26 mouse cellular contexts compared by ENCODE assay signal in the genomic region with DNA sequence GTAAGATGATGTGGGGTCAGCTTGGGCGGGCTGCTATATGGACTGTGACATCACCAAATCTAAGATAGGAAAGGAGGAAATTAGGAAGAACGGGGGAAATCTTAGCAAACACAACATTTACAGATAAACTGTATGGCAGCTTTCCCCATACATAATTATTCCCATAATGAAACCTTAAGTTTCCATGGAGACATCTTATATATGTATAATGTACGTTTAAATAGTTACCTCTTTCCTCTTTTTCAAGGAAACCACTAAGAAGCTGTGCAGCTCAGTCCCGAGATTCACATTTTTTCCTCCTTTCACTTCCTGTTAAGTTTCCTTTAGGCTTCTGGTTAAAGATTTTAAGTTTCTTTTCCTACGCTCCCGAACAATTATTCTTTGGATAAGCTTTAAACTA.
"Had no signal": no experiment of that assay in that cellular context is flagged by ENCODE, and none has a peak within 500 bp of the region (broad histone marks: within the 10 kb centered on the region; RNA-seq: fewer than 3 reads in every experiment).

No protein-coding gene starts in this region.

- H3K9me3 ChIP-seq: heart, embryonic 15.5 days; hindbrain, embryonic 13.5 days; hindbrain, embryonic 15.5 days; kidney, embryonic 15.5 days; liver, embryonic 13.5 days had no signal

- DNase-seq: gastrocnemius, adult 2 months; gastrocnemius, postnatal 10 days; gastrocnemius, postnatal 25 days; heart, adult 11 months; heart, adult 2 months; heart, postnatal 14 days; heart, postnatal 36 days; kidney, adult 11 months; kidney, adult 2 months; kidney, adult 9 months; kidney, postnatal 14 days; kidney, postnatal 36 days; liver; liver, embryonic 13.5 days had no signal

- ATAC-seq: hindbrain, postnatal 0 days; intestine, embryonic 16.5 days had no signal

- H3K4me2 ChIP-seq: heart, embryonic 11.5 days; heart, embryonic 13.5 days; heart, embryonic 15.5 days; hindbrain, embryonic 13.5 days; hindbrain, embryonic 15.5 days; kidney, embryonic 15.5 days; liver, embryonic 11.5 days; liver, embryonic 13.5 days had no signal

- H3K4me3 ChIP-seq: gastrocnemius, adult 2 months; heart, adult 2 months; heart, embryonic 13.5 days; heart, embryonic 15.5 days; hindbrain, embryonic 13.5 days; hindbrain, embryonic 15.5 days; kidney, embryonic 15.5 days; layer of hippocampus, adult 2 months; left cerebral cortex, adult 2 months; liver, embryonic 13.5 days had no signal

- H3K9ac ChIP-seq: heart, embryonic 13.5 days; heart, embryonic 15.5 days; hindbrain, embryonic 13.5 days; hindbrain, embryonic 15.5 days; kidney, embryonic 15.5 days; liver, embryonic 13.5 days had no signal

- H3K27ac ChIP-seq: gastrocnemius, adult 2 months; heart, adult 2 months; heart, embryonic 13.5 days; heart, embryonic 15.5 days; hindbrain, embryonic 13.5 days; hindbrain, embryonic 15.5 days; hindbrain, postnatal 0 days; kidney, embryonic 15.5 days; kidney, postnatal 0 days; layer of hippocampus, adult 2 months; left cerebral cortex, adult 2 months; liver, embryonic 13.5 days had no signal

- H3K36me3 ChIP-seq: heart, embryonic 13.5 days; heart, embryonic 15.5 days; hindbrain, embryonic 13.5 days; hindbrain, embryonic 15.5 days; kidney, embryonic 15.5 days; liver, embryonic 13.5 days had no signal

- H3K27me3 ChIP-seq: heart, embryonic 13.5 days; heart, embryonic 15.5 days; kidney, embryonic 15.5 days; liver, embryonic 13.5 days had no signal

- H3K4me1 ChIP-seq: hindbrain, embryonic 15.5 days; kidney, embryonic 15.5 days; liver, embryonic 13.5 days had no signal
